Mouse (Mus musculus): Measurements from ENCODE around the gene 2610528J11Rik.
A peak's percentile ranks its signal among the peaks of the same experiment; 100 is the strongest.
"Not testable (repeated sequence)": the region's sequence is repeated elsewhere in the genome, so short reads cannot be mapped to it uniquely, and the experiment has no call there.

Gene 2610528J11Rik

GRCm38 (mm10) chr4:118542510-118543157 is 15.8 kb downstream of the 2610528J11Rik start:
- DNase-seq (ENCODE audit: low read depth, low spot score): no peak

DNA sequence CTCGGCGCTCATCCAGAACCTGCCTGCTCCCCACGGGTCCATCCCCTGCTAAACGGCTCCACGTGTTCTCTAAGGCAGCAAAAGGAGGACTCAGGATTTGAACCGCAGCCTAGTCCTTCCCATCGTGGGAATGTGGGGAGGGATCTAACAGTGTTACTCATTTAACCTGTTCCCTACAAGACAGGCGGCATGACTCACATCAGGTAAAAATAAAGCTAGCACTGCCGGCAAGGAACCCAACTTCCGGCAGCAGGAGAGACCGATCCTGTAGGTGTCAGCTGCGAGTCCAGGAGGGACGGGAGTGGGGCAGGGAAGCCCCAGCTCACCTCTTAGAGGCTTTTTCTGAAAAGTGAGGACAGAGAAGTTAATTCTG is 16.3 kb downstream of the 2610528J11Rik start:
- no peak for DNase-seq (ENCODE audit: low read depth, low spot score)

DNA sequence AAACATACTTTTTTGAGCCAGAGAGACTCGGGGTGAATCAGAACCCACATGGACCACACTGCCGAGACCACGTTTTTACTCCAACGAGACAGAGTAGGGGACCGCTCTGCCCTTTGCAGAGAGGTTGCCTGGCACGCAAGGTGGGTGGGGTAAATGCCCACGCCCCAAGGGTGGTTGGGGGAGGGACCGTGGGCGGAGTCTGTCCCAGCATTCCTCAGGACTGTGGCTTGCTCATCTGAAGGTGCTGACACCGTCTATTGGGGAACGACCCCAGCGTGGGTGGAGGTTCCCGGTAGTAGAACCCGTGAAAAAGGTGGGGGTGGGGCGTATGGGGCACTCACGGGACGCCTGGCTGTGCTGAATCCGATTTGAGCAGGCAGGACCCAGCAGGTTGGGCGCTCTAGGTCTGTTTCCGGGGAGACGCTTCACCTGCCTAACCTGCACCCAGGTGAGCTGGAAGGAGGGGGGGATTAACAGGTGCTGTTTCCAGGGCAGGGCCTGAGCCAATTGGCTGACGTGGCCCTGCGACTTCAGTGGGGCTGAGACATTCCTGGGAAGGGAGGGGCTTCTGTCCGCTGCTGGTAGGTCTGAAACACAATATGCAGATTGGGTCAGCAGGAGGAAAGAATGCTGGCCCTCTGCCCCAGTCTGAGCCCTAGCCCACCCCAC is 16.9 kb downstream of the 2610528J11Rik start, which contains the start of gene Tmem125:
Gene Tmem125 (minus strand): TSS at position 453 of the 669 bp plus-strand sequence.
- DNase-seq (ENCODE audit: low read depth, low spot score): peak; percentile 13

GRCm38 (mm10) chr4:118544441-118545127 is 17.8 kb downstream of the 2610528J11Rik start:
- DNase-seq (ENCODE audit: low read depth, low spot score): no peak

DNA sequence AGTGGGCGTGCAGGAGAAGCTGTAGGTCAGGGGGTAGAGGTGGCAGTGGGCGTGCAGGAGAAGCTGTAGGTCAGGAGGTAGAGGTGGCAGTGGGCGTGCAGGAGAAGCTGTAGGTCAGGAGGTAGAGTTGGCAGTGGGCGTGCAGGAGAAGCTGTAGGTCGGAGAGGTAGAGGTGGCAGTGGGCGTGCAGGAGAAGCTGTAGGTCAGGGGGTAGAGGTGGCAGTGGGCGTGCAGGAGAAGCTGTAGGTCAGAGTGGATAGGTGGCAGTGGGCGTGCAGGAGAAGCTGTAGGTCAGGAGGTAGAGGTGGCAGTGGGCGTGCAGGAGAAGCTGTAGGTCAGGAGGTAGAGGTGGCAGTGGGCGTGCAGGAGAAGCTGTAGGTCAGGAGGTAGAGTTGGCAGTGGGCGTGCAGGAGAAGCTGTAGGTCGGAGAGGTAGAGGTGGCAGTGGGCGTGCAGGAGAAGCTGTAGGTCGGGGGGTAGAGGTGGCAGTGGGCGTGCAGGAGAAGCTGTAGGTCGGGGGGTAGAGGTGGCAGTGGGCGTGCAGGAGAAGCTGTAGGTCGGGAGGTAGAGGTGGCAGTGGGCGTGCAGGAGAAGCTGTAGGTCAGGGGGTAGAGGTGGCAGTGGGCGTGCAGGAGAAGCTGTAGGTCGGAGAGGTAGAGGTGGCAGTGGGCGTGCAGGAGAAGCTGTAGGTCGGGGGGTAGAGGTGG is 20.8 kb downstream of the 2610528J11Rik start:
- DNase-seq (ENCODE audit: low read depth, low spot score): not testable (repeated sequence)

DNA sequence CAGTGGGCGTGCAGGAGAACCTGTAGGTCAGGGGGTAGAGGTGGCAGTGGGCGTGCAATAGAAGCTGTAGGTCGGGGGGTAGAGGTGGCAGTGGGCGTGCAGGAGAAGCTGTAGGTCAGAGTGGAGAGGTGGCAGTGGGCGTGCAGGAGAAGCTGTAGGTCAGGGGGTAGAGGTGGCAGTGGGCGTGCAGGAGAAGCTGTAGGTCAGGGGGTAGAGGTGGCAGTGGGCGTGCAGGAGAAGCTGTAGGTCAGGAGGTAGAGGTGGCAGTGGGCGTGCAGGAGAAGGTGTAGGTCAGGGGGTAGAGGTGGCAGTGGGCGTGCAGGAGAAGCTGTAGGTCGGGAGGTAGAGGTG is 21.3 kb downstream of the 2610528J11Rik start:
- DNase-seq (ENCODE audit: low read depth, low spot score): peak; percentile 77

GRCm38 (mm10) chr4:118553039-118553649 is 26.3 kb downstream of the 2610528J11Rik start:
- DNase-seq (ENCODE audit: low read depth, low spot score): no peak

- no peak for DNase-seq (ENCODE audit: low read depth, low spot score)
Measured at GRCm38 (mm10) chr4:118564062-118564925, 37.5 kb downstream of the 2610528J11Rik start.

DNA sequence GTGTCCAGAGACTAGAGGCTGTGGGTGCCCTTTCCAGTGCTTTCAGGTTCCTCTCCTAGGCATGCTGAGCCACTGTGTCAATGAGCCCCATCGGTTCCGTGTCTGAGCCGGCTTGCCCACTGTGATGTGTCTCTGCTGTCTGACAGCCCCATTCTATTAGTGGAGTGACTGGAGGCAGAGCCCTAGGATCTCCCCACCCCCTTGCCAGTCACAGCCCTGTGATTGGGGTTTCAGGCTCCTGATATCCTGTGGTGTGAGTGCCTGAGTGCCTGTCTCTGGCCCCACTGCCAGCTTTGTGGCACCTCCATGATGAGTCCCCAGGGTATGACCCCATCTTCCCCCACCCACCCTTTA is 38.1 kb downstream of the 2610528J11Rik start:
- no peak for DNase-seq (ENCODE audit: low read depth, low spot score)

DNA sequence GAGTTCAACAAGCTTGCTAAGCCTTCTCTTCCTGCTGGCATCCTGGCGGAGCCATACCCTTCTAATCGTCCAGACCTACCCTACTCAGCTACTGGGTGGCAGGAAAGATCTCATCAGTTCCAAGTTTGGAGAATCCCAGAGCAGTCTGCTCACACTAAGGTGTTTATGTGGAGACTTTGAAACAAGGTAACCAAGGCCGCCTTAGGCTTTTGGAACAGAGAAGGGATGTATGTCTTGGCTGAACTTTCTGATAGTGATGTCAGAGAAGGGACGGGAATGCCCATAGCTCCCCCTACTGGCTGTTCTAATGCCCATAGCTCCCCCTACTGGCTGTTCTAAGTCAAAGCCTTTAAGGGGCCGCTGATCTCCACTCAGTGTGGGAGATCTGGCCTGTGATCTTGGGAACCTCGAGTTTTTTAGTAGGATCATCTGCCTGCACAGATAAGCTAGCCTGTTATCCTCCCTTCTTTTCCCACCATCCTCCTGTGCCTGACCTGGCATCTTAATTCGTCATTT is 39.4 kb downstream of the 2610528J11Rik start:
- peak; percentile 76 for DNase-seq (ENCODE audit: low read depth, low spot score)

DNA sequence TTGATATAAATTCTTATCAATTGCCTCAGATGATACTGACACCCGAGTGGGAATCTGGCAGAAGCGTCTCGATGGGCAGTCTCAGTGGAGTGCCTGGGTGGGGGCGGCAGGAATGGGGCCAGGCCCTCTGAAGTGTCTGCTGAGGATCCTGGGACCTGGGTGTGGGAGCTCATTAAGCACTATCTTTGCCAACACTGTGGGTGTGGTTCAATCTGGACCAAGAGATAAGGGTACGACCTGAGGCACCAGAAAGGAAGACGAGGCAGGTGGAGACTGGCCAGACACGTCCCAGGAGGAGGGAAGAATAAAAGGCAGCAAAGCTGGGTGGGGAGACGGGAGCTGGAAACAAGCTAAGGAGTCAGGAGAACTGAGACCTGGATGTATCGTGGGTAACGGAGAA is 41.9 kb downstream of the 2610528J11Rik start:
- DNase-seq (ENCODE audit: low read depth, low spot score): no peak

GRCm38 (mm10) chr4:118569320-118569719 is 42.5 kb downstream of the 2610528J11Rik start:
- DNase-seq (ENCODE audit: low read depth, low spot score): no peak

DNA sequence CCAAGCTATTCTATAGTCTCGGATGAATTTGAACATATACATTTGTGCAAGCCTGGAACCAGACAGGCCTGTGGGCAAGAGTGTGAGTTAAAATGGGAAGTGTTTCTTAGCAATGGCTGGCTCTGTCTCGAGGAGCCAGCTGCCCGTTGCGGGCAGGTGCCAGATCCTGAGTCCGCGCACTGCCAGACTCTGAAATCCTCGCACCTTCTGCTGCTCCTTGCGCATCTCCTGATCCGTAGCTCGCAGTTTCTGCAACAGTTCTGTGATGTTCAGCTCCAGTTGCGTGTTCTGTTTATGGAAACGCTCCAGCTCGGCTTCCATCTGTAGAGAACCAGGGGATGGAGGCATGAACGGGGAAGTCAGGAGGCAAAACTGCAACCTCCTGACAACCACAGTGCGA is 44.6 kb downstream of the 2610528J11Rik start:
- DNase-seq (ENCODE audit: low read depth, low spot score): no peak

DNA sequence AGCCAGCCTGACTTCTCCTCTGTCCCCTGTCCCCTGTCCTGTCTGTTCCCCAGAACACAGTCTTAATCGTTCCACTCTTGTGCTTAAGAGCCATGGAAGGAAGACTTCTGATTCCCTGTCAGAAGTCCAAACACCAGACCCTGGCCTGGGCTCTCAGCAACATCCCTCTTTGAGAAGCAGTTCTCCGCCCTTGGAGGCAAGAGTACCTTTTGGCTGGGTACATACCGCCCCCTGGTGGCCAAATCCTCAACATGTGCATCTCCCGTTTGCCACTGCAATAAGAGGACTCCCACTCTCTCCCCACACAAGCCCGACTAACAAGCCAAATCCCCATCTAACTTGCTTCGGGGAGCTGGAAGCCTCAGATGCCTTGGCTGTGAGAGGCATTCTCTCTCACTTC is 49.3 kb downstream of the 2610528J11Rik start:
- DNase-seq (ENCODE audit: low read depth, low spot score): peak; percentile 87

- DNase-seq (ENCODE audit: low read depth, low spot score): peak; percentile 19
Measured at GRCm38 (mm10) chr4:118579313-118579712, 52.5 kb downstream of the 2610528J11Rik start.

Measured in forelimb bud, embryonic 11.5 days (tissue).